Mouse (Mus musculus): ENCODE measurements around the gene Cd6.
A peak's percentile ranks its signal among the peaks of the same experiment; 100 is the strongest.

Cd6 gene

GRCm38 (mm10) chr19:10829436-10830175 is at the start of gene Cd6:
Cd6 (minus strand) TSS chr19:10830058.
- DNase-seq (ENCODE audit: low spot score) = no peak

- no peak for DNase-seq (ENCODE audit: low spot score)
These were observed 48.5 kb upstream of the Cd6 start for GRCm38 (mm10) chr19:10878201-10878837.

- no peak for DNase-seq (ENCODE audit: low spot score)
These were observed 41.6 kb upstream of the Cd6 start for GRCm38 (mm10) chr19:10871328-10871961.

GRCm38 (mm10) chr19:10870676-10871075 is 40.8 kb upstream of the Cd6 start:
- no peak for DNase-seq (ENCODE audit: low spot score)

- no peak for DNase-seq (ENCODE audit: low spot score)
These were observed 40.1 kb upstream of the Cd6 start, which contains the start of gene Tmem132a for GRCm38 (mm10) chr19:10869886-10870527. Tmem132a (minus strand) TSS chr19:10869940.

GRCm38 (mm10) chr19:10869241-10869885 is 39.5 kb upstream of the Cd6 start:
- peak; percentile 80 for DNase-seq (ENCODE audit: low spot score)

- no peak for DNase-seq (ENCODE audit: low spot score)
These were observed 38.8 kb upstream of the Cd6 start for GRCm38 (mm10) chr19:10868623-10869141.

GRCm38 (mm10) chr19:10867946-10868622 is 38.2 kb upstream of the Cd6 start:
- no peak for DNase-seq (ENCODE audit: low spot score)

- no peak for DNase-seq (ENCODE audit: low spot score)
These were observed 36.5 kb upstream of the Cd6 start for GRCm38 (mm10) chr19:10866351-10866750.

- no peak for DNase-seq (ENCODE audit: low spot score)
These were observed 30.2 kb upstream of the Cd6 start for GRCm38 (mm10) chr19:10860072-10860497.

- no peak for DNase-seq (ENCODE audit: low spot score)
These were observed 26.7 kb upstream of the Cd6 start for GRCm38 (mm10) chr19:10856520-10856919.

- no peak for DNase-seq (ENCODE audit: low spot score)
These were observed 25.6 kb upstream of the Cd6 start for GRCm38 (mm10) chr19:10855422-10855821.

GRCm38 (mm10) chr19:10847311-10848087 is 17.6 kb upstream of the Cd6 start:
- DNase-seq (ENCODE audit: low spot score) = peak; percentile 49

GRCm38 (mm10) chr19:10846150-10846549 is 16.3 kb upstream of the Cd6 start:
- DNase-seq (ENCODE audit: low spot score) = no peak

- DNase-seq (ENCODE audit: low spot score) = no peak
These were observed 15.6 kb upstream of the Cd6 start for GRCm38 (mm10) chr19:10845454-10845853.

GRCm38 (mm10) chr19:10844206-10844605 is 14.3 kb upstream of the Cd6 start:
- no peak for DNase-seq (ENCODE audit: low spot score)

- DNase-seq (ENCODE audit: low spot score) = no peak
These were observed 13.1 kb upstream of the Cd6 start for GRCm38 (mm10) chr19:10842914-10843313.

- DNase-seq (ENCODE audit: low spot score) = no peak
These were observed 12.1 kb upstream of the Cd6 start for GRCm38 (mm10) chr19:10841721-10842626.
